Mouse (Mus musculus): ENCODE measurements around the gene Pgs1. TPM values are rescaled to one million over a fixed set of nuclear protein-coding genes. Genes with fewer than 3 reads are reported as not detected.

The Pgs1 gene
- total and polyA plus RNA-seq, 2 experiments from 2014 or later, result 57.2 to 85.0 TPM

DNA sequence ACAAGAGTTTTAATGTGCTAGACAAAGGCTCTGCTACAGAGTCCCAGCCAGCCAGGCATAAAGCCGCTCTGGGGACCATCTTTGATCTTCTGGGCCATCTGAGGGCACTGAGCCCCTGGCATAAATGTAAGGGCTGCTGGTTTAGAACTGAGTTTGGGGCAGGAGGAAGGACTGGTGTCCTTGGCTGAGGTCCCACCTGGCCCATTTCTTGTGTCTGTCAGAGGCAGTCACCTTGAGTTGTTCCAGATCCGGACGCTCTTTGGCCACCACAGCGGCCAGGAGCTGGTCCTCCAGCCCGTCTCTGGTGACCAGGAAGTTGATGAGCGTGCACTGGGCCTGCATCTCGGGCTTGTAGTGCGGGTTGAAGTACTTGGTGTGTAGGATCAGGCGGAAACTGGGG is 56.7 kb downstream of the Pgs1 start:
- no peak for DNase-seq (ENCODE audit: low spot score)
- H3K4me2 ChIP-seq (ENCODE audit: low read depth, low read length), result no peak overlapping the region
- H3K27ac ChIP-seq, result no peak overlapping the region
- ATAC-seq, result no peak
- no peak overlapping the region for H3K9ac ChIP-seq (replicated peaks; ENCODE audit: low read length)
- H3K36me3 ChIP-seq (ENCODE audit: insufficient read depth, low read length), result no peaks in the 10 kb centered on the region
- H3K27me3 ChIP-seq (ENCODE audit: insufficient read depth, low read length), result no peaks in the 10 kb centered on the region
- TF ChIP-seq CTCF (IDR thresholded peaks at IDR 0.05; ENCODE audit: low read depth), result no peak
- no peaks in the 10 kb centered on the region for H3K4me1 ChIP-seq (ENCODE audit: insufficient read depth, low read length)
- 76% methylated on average over 9 of the region's 9 CpGs for WGBS
- H3K4me3 ChIP-seq (ENCODE audit: low read length), result no peak overlapping the region
- no peaks in the 10 kb centered on the region for H3K9me3 ChIP-seq (ENCODE audit: low read length)

- Histone ChIP-seq H3K36me3 (ENCODE audit: insufficient read depth, low read length) (no peaks in the 10 kb centered on the region), H3K9me3 (ENCODE audit: low read length) (no peaks in the 10 kb centered on the region), H3K27ac (no peak overlapping the region), H3K9ac (replicated peaks; ENCODE audit: low read length) (no peak overlapping the region), H3K4me1 (ENCODE audit: insufficient read depth, low read length) (no peaks in the 10 kb centered on the region), H3K27me3 (ENCODE audit: insufficient read depth, low read length) (no peaks in the 10 kb centered on the region), H3K4me2 (ENCODE audit: low read depth, low read length) (no peak overlapping the region), H3K4me3 (ENCODE audit: low read length) (no peak overlapping the region)
- TF ChIP-seq CTCF (IDR thresholded peaks at IDR 0.05; ENCODE audit: low read depth), result peak; percentile 51
- DNase-seq (ENCODE audit: low spot score), result peak; percentile 82
- WGBS, result 39% methylated on average over 14 of the region's 14 CpGs
- ATAC-seq, result peak; percentile 52
Measured at GRCm38 (mm10) chr11:118043293-118043907, 57.3 kb downstream of the Pgs1 start.

DNA sequence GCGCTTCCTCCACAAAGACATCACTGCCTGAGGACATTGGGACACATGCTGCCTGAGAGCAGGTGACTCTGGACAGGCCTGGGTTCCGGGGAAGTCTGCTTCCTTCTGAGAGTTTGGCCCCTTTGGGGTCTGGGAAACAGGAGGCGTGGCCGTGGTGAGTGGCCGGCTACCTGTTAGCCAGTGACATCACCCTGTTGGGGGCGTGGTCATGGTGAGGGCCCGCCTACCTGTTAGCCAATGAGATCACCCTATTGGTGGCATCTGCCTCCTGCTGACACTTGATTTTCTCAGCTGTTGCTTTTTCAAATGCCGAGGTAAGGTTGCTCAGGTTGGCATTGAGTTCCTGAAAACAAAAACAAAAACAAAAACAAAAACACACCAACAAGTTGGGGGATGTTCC is 63.5 kb downstream of the Pgs1 start:
- Histone ChIP-seq H3K36me3 (ENCODE audit: insufficient read depth, low read length) (no peaks in the 10 kb centered on the region), H3K4me3 (ENCODE audit: low read length) (no peak overlapping the region), H3K9me3 (ENCODE audit: low read length) (no peaks in the 10 kb centered on the region), H3K27ac (no peak overlapping the region), H3K9ac (replicated peaks; ENCODE audit: low read length) (no peak overlapping the region), H3K27me3 (ENCODE audit: insufficient read depth, low read length) (no peaks in the 10 kb centered on the region), H3K4me2 (ENCODE audit: low read depth, low read length) (no peak overlapping the region), H3K4me1 (ENCODE audit: insufficient read depth, low read length) (no peaks in the 10 kb centered on the region)
- TF ChIP-seq CTCF (IDR thresholded peaks at IDR 0.05; ENCODE audit: low read depth), result no peak
- DNase-seq (ENCODE audit: low spot score), result peak; percentile 18
- 30% methylated on average over 8 of the region's 8 CpGs for WGBS
- no peak for ATAC-seq

- no peak for TF ChIP-seq CTCF (IDR thresholded peaks at IDR 0.05; ENCODE audit: low read depth)
- no peaks in the 10 kb centered on the region for H3K9me3 ChIP-seq (ENCODE audit: low read length)
- 80% methylated on average over 16 of the region's 16 CpGs for WGBS
- no peak overlapping the region for H3K27ac ChIP-seq
- H3K4me1 ChIP-seq (ENCODE audit: insufficient read depth, low read length), result no peaks in the 10 kb centered on the region
- no peaks in the 10 kb centered on the region for H3K27me3 ChIP-seq (ENCODE audit: insufficient read depth, low read length)
- ATAC-seq (no peak), DNase-seq (ENCODE audit: low spot score) (no peak)
- no peaks in the 10 kb centered on the region for H3K36me3 ChIP-seq (ENCODE audit: insufficient read depth, low read length)
- no peak overlapping the region for H3K4me3 ChIP-seq (ENCODE audit: low read length)
- H3K4me2 ChIP-seq (ENCODE audit: low read depth, low read length), result no peak overlapping the region
- no peak overlapping the region for H3K9ac ChIP-seq (replicated peaks; ENCODE audit: low read length)
Measured at GRCm38 (mm10) chr11:118050174-118050573, 64.1 kb downstream of the Pgs1 start.

DNA sequence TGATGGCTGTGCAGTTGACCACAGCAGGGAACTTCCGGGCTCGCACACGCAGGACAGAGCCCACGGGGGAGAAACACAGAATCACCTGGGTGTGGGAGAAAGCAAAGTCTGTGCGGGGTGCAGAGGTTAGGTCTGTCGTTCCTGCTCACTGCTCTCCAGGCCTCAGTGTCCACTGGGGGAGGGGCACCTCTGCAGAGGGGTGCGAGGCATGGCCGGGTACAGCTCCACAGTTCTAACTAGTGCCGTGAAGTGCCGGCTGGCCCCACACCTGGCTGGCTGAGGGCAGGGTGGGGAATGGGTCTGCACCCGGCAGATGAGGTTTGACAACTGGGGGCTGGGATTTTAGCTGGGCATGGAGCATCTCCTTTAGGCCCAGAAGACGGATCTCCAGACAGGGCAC is 72.3 kb downstream of the Pgs1 start:
- no peak overlapping the region for H3K4me2 ChIP-seq (ENCODE audit: low read depth, low read length)
- H3K27me3 ChIP-seq (ENCODE audit: insufficient read depth, low read length), result no peaks in the 10 kb centered on the region
- no peak overlapping the region for H3K9ac ChIP-seq (replicated peaks; ENCODE audit: low read length)
- 74% methylated on average over 12 of the region's 12 CpGs for WGBS
- ATAC-seq (no peak), DNase-seq (ENCODE audit: low spot score) (no peak)
- no peak overlapping the region for H3K27ac ChIP-seq
- no peaks in the 10 kb centered on the region for H3K9me3 ChIP-seq (ENCODE audit: low read length)
- H3K36me3 ChIP-seq (ENCODE audit: insufficient read depth, low read length), result no peaks in the 10 kb centered on the region
- H3K4me1 ChIP-seq (ENCODE audit: insufficient read depth, low read length), result no peaks in the 10 kb centered on the region
- no peak for TF ChIP-seq CTCF (IDR thresholded peaks at IDR 0.05; ENCODE audit: low read depth)
- no peak overlapping the region for H3K4me3 ChIP-seq (ENCODE audit: low read length)

DNA sequence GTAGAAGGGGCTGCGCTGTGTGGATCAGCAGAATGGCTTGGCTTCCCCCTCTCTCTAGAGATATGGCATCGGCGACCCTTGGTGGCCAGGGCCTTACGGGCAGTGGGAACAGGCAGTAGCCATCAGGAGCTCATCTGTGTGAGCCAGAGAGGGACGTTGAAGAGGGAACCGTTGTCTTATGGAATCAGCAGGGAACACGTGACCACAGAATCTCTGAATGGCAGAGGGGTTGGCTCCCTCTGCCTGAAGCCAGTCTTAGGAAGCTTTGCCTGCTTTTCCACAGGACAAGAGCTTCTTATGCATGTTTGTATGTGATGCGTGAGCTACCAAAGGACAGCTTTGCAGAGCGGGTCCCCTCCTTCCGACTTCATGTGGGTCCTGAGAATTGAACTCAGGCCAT is 72.8 kb downstream of the Pgs1 start:
- Histone ChIP-seq H3K27ac (no peak overlapping the region), H3K9me3 (ENCODE audit: low read length) (no peaks in the 10 kb centered on the region), H3K27me3 (ENCODE audit: insufficient read depth, low read length) (no peaks in the 10 kb centered on the region), H3K4me2 (ENCODE audit: low read depth, low read length) (no peak overlapping the region), H3K36me3 (ENCODE audit: insufficient read depth, low read length) (no peaks in the 10 kb centered on the region), H3K9ac (replicated peaks; ENCODE audit: low read length) (no peak overlapping the region), H3K4me1 (ENCODE audit: insufficient read depth, low read length) (no peaks in the 10 kb centered on the region), H3K4me3 (ENCODE audit: low read length) (no peak overlapping the region)
- DNase-seq (ENCODE audit: low spot score), result no peak
- peak; percentile 10; the same call in 1 of the 2 replicates for TF ChIP-seq CTCF (IDR thresholded peaks at IDR 0.05; ENCODE audit: low read depth)
- ATAC-seq, result no peak
- 53% methylated on average over 10 of the region's 10 CpGs for WGBS

DNA sequence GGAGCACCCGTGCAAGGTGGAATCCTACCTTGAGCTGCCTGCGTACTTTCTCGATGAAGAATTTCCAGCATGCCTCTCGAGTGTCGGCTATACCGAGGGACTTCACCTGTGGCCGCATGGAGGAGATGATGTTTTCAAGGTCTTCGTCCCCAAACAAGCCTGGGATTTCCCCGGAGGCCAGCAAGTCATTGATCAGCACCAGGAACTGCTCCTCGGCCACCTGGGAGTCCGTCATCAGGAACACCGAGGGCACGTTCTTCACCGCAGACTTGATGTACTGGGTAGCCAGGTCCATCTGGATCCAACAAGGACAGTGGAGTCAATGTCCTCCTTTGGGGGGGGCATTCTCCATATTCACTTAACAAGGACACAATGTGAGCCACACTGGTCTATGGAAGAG is 73.9 kb downstream of the Pgs1 start:
- DNase-seq (ENCODE audit: low spot score) (no peak), ATAC-seq (no peak)
- no peak overlapping the region for H3K9ac ChIP-seq (replicated peaks; ENCODE audit: low read length)
- no peaks in the 10 kb centered on the region for H3K27me3 ChIP-seq (ENCODE audit: insufficient read depth, low read length)
- no peak overlapping the region for H3K27ac ChIP-seq
- no peaks in the 10 kb centered on the region for H3K9me3 ChIP-seq (ENCODE audit: low read length)
- H3K36me3 ChIP-seq (ENCODE audit: insufficient read depth, low read length), result no peaks in the 10 kb centered on the region
- no peaks in the 10 kb centered on the region for H3K4me1 ChIP-seq (ENCODE audit: insufficient read depth, low read length)
- WGBS, result 86% methylated on average over 14 of the region's 14 CpGs
- no peak overlapping the region for H3K4me2 ChIP-seq (ENCODE audit: low read depth, low read length)
- H3K4me3 ChIP-seq (ENCODE audit: low read length), result no peak overlapping the region
- no peak for TF ChIP-seq CTCF (IDR thresholded peaks at IDR 0.05; ENCODE audit: low read depth)

All from hindbrain, postnatal 0 days (tissue).